Mouse (Mus musculus) ES-E14 (cell line): Measurements from ENCODE around the gene Abi3.

Experiments used
- HCFC1 ChIP-seq: IDR thresholded peaks from 2 replicates; pipeline ENCODE4 v1.6.1; 2012; ENCODE audit warnings: low read length, inconsistent platforms, borderline replicate concordance; ENCODE audit not compliant: insufficient read depth
- MAFK ChIP-seq: IDR thresholded peaks from 2 replicates; pipeline ENCODE4 v1.6.1; 2014; ENCODE audit warnings: mild to moderate bottlenecking, low read depth, low read length, inconsistent platforms; ENCODE audit not compliant: insufficient read depth
- ZC3H11A ChIP-seq: IDR thresholded peaks from 2 replicates; pipeline ENCODE4 v1.6.1; 2012; ENCODE audit warnings: low read depth, mild to moderate bottlenecking, inconsistent platforms, low read length, borderline replicate concordance
- ZNF384 ChIP-seq: IDR thresholded peaks from 2 replicates; pipeline ENCODE4 v1.6.1; 2012; ENCODE audit warnings: low read depth, low read length, inconsistent platforms

DNA sequence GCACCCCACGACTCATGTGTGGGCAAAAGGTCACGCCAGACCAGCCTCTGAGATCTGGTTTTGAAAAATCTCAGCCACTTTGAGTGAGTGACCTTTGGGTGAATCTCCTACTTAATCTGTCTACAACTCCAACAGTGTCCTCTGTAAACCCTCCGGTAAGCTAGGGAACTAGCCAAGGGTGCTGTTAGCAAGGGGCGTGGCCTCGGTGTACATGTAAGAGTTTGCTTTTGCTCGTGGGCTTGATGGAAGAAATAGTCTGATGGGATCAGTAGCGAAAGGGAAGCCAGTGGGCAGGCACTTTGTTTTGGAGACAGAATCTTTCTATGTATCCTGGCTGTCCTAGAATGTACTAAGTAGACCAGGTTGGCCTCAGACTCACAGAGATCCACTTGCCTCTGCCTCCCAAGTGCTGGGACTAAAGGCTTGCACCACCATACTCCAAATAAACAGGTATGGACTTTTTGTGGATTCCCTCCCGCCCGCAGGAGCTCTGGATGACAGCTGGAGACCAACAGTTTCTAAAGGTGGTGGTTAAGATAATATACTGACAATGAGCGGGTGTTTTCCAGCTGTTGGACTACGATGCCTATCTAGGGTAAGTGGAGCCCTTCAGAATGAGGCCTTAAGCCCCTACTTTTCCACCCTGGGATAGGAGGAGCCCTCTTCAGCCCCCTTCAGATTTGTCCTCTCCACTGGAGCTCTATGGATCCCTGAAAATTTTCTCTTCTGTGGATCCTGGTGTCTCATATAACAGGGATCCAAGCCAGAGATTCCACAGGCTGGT lies 13.9 kb downstream of the Abi3 start:
- TF ChIP-seq MAFK (no peak), HCFC1 (no peak), ZC3H11A (no peak), ZNF384 (no peak)
